Mouse (Mus musculus): ENCODE data around the gene Jup.

DNA sequence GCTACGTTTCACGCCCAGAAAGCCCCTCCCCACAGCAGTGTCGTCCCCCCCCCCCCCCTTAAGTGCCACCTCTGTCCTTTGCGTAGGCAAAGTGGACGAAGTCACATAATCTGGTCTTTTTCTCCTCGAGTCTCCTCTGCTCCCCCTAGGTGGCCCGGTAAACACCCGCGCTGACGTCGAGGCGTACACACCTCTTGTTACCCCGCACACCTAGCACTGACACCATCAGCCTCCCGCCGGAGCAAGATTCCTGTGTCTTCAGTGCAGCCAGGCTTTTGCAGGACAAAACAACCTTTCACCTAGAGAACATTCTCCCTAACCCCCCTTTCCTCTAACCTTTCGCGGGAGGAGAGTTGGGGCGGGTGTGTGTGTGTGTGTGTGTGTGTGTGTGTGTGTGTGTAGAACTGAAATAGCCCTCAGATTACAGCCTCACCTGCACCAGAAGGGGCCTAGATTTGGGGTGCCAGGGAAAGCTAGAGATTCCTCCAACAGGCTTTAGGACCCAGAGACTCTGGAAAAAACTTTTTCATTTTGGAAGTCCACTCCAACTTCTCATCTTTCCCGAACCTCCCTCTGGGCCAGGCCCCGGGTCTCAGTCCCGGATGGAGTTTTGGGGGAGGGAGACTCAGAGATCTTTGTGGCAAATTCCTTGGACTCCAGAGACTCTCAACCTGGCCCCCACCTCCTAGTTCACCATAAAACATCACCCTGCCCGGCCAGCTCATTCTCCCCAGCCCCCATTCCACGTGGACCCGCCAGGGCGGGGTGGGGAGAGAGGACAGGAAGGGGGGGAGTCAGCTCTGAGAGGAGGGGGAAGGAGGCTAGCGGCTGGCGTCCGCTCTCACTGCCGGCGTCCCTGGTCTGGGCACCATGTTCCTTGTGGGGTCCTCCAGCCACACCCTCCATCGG, 17.6 kb upstream of the Jup start, which contains the start of gene Fkbp10:
- TF ChIP-seq CTCF (IDR thresholded peaks at IDR 0.05; ENCODE audit: low read depth) (no peak), EP300 (IDR thresholded peaks at IDR 0.05; ENCODE audit: low read depth) (no peak)
